Mouse (Mus musculus) myocyte (in vitro differentiated cells): ENCODE data around the gene Ddc. TPM values are rescaled to one million over a fixed set of nuclear protein-coding genes. Genes with fewer than 3 reads are reported as not detected.

Experiments
- H3K27me3 ChIP-seq: one replicate; pipeline ENCODE4 v1.6.1; 2011; ENCODE audit not compliant: control insufficient read depth, insufficient read depth, insufficient read length
- H3K36me3 ChIP-seq: one replicate; pipeline ENCODE4 v1.6.1; 2011; ENCODE audit not compliant: control insufficient read depth, insufficient read depth
- H3K4me2 ChIP-seq: one replicate; pipeline ENCODE4 v1.6.1; 2011; ENCODE audit warnings: low read depth, control low read depth
- H3K4me3 ChIP-seq: one replicate; pipeline ENCODE4 v1.5.1; 2011; ENCODE audit warnings: mild to moderate bottlenecking, control low read depth, moderate library complexity
- H3K79me2 ChIP-seq: one replicate; pipeline ENCODE4 v1.6.1; 2011; ENCODE audit not compliant: control insufficient read depth, insufficient read depth
- H3ac ChIP-seq: one replicate; pipeline ENCODE4 v1.6.1; 2011; ENCODE audit not compliant: control insufficient read depth, insufficient read length
- CEBPB ChIP-seq: IDR thresholded peaks from 2 replicates; pipeline ENCODE4 v1.6.1; 2011; ENCODE audit warnings: mild to moderate bottlenecking, moderate library complexity; ENCODE audit not compliant: poor library complexity, insufficient read depth, severe bottlenecking
- E2F4 ChIP-seq: IDR thresholded peaks from one replicate; pipeline ENCODE4 v1.6.1; 2011; ENCODE audit warnings: mild to moderate bottlenecking, control low read depth, moderate library complexity; ENCODE audit not compliant: insufficient read depth
- MAX ChIP-seq: IDR thresholded peaks from one replicate; pipeline ENCODE4 v1.6.1; 2011; ENCODE audit warnings: low read depth, mild to moderate bottlenecking, control low read depth
- MYOD1 ChIP-seq, 3 experiments: IDR thresholded peaks; one replicate each; pipeline ENCODE4 v1.6.1; 2011; ENCODE audit warnings: control low read depth in 2 of 3, low read depth in 2 of 3, mild to moderate bottlenecking in 2 of 3, moderate library complexity in 1 of 3; ENCODE audit not compliant: insufficient read length in 2 of 3, control insufficient read depth in 1 of 3
- MYOG ChIP-seq, 3 experiments: IDR thresholded peaks; one replicate each; pipeline ENCODE4 v1.6.1; 2011; ENCODE audit warnings: control low read depth in 2 of 3, low read depth in 2 of 3, mild to moderate bottlenecking in 2 of 3; ENCODE audit not compliant: insufficient read length in 2 of 3, control insufficient read depth in 1 of 3, insufficient read depth in 1 of 3
- POLR2A ChIP-seq: IDR thresholded peaks from one replicate; pipeline ENCODE4 v1.6.1; 2011; ENCODE audit warnings: low read depth, mild to moderate bottlenecking, control low read depth, moderate library complexity; ENCODE audit not compliant: insufficient read length
- POLR2AphosphoS2 ChIP-seq: IDR thresholded peaks from one replicate; pipeline ENCODE4 v1.6.1; 2011; ENCODE audit warnings: low read depth, control low read depth; ENCODE audit not compliant: insufficient read length
- REST ChIP-seq: IDR thresholded peaks from one replicate; pipeline ENCODE4 v1.6.1; 2011; ENCODE audit warnings: mild to moderate bottlenecking, control low read depth, moderate library complexity; ENCODE audit not compliant: insufficient read depth, insufficient read length
- SRF ChIP-seq: IDR thresholded peaks from one replicate; pipeline ENCODE4 v1.6.1; 2011; ENCODE audit warnings: low read depth; ENCODE audit not compliant: control insufficient read depth, insufficient read length
- TCF12 ChIP-seq: IDR thresholded peaks from one replicate; pipeline ENCODE4 v1.6.1; 2011; ENCODE audit warnings: mild to moderate bottlenecking, control low read depth; ENCODE audit not compliant: poor library complexity, insufficient read depth, severe bottlenecking
- TCF3 ChIP-seq: IDR thresholded peaks from one replicate; pipeline ENCODE4 v1.6.1; 2011; ENCODE audit warnings: low read depth, control low read depth; ENCODE audit not compliant: insufficient read length
- USF1 ChIP-seq: IDR thresholded peaks from one replicate; pipeline ENCODE4 v1.6.1; 2011; ENCODE audit warnings: low read depth, mild to moderate bottlenecking, control low read depth, moderate library complexity
- polyA plus RNA-seq: library from polyadenylated mRNA; unstranded; fragments of >200 nt; fragmentation: generic; extraction: Trizol; gene quantifications from one replicate; pipeline ENCODE4 v1.2.1, GENCODE M21; 2012; ENCODE audit warnings: missing spikeins

The Ddc gene
- polyA plus RNA-seq, 1 experiment: 7.5 TPM

GRCm38 (mm10) chr11:11930527-11930926 is 32.6 kb upstream of the Ddc start:
- no peaks in the 10 kb centered on the region for H3K27me3 ChIP-seq
- H3K4me3 ChIP-seq: no peak overlapping the region
- no peaks in the 10 kb centered on the region for H3K79me2 ChIP-seq
- TF ChIP-seq MYOD1 (IDR thresholded peaks at IDR 0.05; ENCODE audit: control insufficient read depth in 1 of 3, insufficient read length in 2 of 3, low read depth in 2 of 3) (no peak), POLR2AphosphoS2 (no peak), TCF12 (no peak), E2F4 (no peak), MAX (no peak), REST (no peak), CEBPB (no peak), MYOG (IDR thresholded peaks at IDR 0.05; ENCODE audit: control insufficient read depth in 1 of 3, insufficient read depth in 1 of 3, insufficient read length in 2 of 3, low read depth in 2 of 3) (no peak), TCF3 (no peak), SRF (no peak), POLR2A (no peak), USF1 (no peak)
- no peak overlapping the region for H3ac ChIP-seq
- no peaks in the 10 kb centered on the region for H3K36me3 ChIP-seq
- no peak overlapping the region for H3K4me2 ChIP-seq

DNA sequence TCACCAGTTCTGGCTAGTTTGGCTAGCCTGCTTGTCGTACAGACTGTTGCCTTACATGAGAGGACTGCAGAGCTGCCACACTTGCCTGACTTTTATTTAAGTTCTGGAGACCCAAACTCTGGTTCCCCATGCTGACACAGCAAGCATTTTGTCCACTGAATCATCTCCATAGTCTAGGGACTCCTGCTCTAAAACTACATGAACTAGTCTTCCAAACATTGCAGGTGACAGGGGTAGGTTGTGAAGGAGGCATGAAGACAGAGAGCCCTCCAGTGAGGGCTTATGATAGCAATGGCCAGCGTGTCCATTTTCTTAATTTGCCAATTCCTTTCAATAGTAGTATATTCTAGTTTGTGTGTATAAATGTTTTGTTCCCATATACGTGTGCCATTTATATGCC is 31.1 kb upstream of the Ddc start:
- H3K79me2 ChIP-seq: no peaks in the 10 kb centered on the region
- no peaks in the 10 kb centered on the region for H3K36me3 ChIP-seq
- H3K4me2 ChIP-seq: no peak overlapping the region
- H3K27me3 ChIP-seq: no peaks in the 10 kb centered on the region
- H3K4me3 ChIP-seq: no peak overlapping the region
- H3ac ChIP-seq: no peak overlapping the region
- no peak for TF ChIP-seq POLR2A
- TF ChIP-seq MYOD1 (IDR thresholded peaks at IDR 0.05; ENCODE audit: control insufficient read depth in 1 of 3, insufficient read length in 2 of 3, low read depth in 2 of 3): no peak
- no peak for TF ChIP-seq TCF12
- TF ChIP-seq POLR2AphosphoS2: no peak
- no peak for TF ChIP-seq MAX
- TF ChIP-seq CEBPB: no peak
- no peak for TF ChIP-seq REST
- TF ChIP-seq TCF3: no peak
- TF ChIP-seq E2F4: no peak
- no peak for TF ChIP-seq MYOG (IDR thresholded peaks at IDR 0.05; ENCODE audit: control insufficient read depth in 1 of 3, insufficient read depth in 1 of 3, insufficient read length in 2 of 3, low read depth in 2 of 3)
- TF ChIP-seq USF1: no peak
- TF ChIP-seq SRF: no peak

- H3K79me2 ChIP-seq: no peaks in the 10 kb centered on the region
- H3K4me2 ChIP-seq: no peak overlapping the region
- H3K36me3 ChIP-seq: no peaks in the 10 kb centered on the region
- H3K27me3 ChIP-seq: no peaks in the 10 kb centered on the region
- H3K4me3 ChIP-seq: no peak overlapping the region
- TF ChIP-seq E2F4: no peak
- TF ChIP-seq SRF: no peak
- TF ChIP-seq CEBPB: no peak
- no peak for TF ChIP-seq REST
- TF ChIP-seq POLR2A: no peak
- no peak overlapping the region for H3ac ChIP-seq
These were observed 30.6 kb upstream of the Ddc start for GRCm38 (mm10) chr11:11928586-11928985.

DNA sequence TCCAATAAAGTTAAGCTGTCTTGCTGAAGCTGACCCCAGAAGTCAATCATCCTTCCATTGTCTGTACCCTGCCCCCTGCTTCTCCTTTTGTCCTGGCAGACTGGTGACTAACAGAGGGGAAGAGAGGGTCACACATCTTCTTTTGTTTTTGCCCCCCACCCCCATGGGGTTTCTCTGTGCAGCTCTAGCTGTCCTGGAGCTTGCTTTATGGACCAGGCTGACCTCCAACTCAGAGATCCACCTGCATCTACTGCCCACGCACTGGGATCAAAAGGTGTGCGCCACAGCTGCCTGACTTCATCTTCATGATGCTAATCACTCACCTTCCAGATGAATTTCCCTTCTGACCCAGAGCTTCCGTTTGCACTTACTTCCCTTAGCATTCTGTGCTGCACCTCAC is 26.0 kb upstream of the Ddc start:
- no peak overlapping the region for H3ac ChIP-seq
- TF ChIP-seq TCF12 (no peak), SRF (no peak), MAX (no peak), MYOD1 (IDR thresholded peaks at IDR 0.05; ENCODE audit: control insufficient read depth in 1 of 3, insufficient read length in 2 of 3, low read depth in 2 of 3) (no peak)
- no peaks in the 10 kb centered on the region for H3K36me3 ChIP-seq
- H3K79me2 ChIP-seq: no peaks in the 10 kb centered on the region
- H3K27me3 ChIP-seq: no peaks in the 10 kb centered on the region
- no peak overlapping the region for H3K4me3 ChIP-seq
- no peak overlapping the region for H3K4me2 ChIP-seq

- TF ChIP-seq REST (no peak), POLR2A (no peak), E2F4 (no peak), MYOG (IDR thresholded peaks at IDR 0.05; ENCODE audit: control insufficient read depth in 1 of 3, insufficient read depth in 1 of 3, insufficient read length in 2 of 3, low read depth in 2 of 3) (no peak), POLR2AphosphoS2 (no peak), MYOD1 (IDR thresholded peaks at IDR 0.05; ENCODE audit: control insufficient read depth in 1 of 3, insufficient read length in 2 of 3, low read depth in 2 of 3) (no peak), TCF12 (no peak), CEBPB (no peak), MAX (no peak), TCF3 (no peak), SRF (no peak), USF1 (no peak)
- Histone ChIP-seq H3K27me3 (no peaks in the 10 kb centered on the region), H3K4me2 (no peak overlapping the region), H3K79me2 (no peaks in the 10 kb centered on the region), H3K4me3 (no peak overlapping the region), H3K36me3 (no peaks in the 10 kb centered on the region), H3ac (no peak overlapping the region)
These were observed 25.4 kb upstream of the Ddc start for GRCm38 (mm10) chr11:11923345-11923744.
